9 mouse cellular contexts compared by ENCODE assay signal in genomic region chr13:20185034-20185846, GRCm38 (mm10).
DNase-seq lines count a peak whose midpoint lies in the region; ATAC-seq and TF ChIP-seq lines count a peak whose summit lies in the region.
"Had no signal": no experiment of that assay in that cellular context is flagged by ENCODE, and none has a peak within 500 bp of the region (broad histone marks: within the 10 kb centered on the region; RNA-seq: fewer than 3 reads in every experiment).

No protein-coding gene starts in this region.

- WGBS in midbrain, embryonic 14.5 days = 95% methylated on average over 20 of the region's 20 CpGs

- no peak for TF ChIP-seq POLR2A in ES-Bruce4 (IDR thresholded peaks at IDR 0.05; ENCODE audit: insufficient read depth, low read length)

- no peaks in the 10 kb centered on the region for H3K9me3 ChIP-seq in ES-Bruce4 (replicated peaks; ENCODE audit: control insufficient read depth, insufficient read depth, low read length, poor library complexity, severe bottlenecking)
- no peaks in the 10 kb centered on the region for H3K9me3 ChIP-seq in midbrain, embryonic 14.5 days (ENCODE audit: control insufficient read depth, low read length)
- H3K9me3 ChIP-seq: limb, embryonic 12.5 days had no signal

- TF ChIP-seq CTCF in ES-Bruce4 (IDR thresholded peaks at IDR 0.05; ENCODE audit: low read depth, low read length) = no peak

- H3K27ac ChIP-seq in ES-Bruce4 (ENCODE audit: insufficient read depth, low read length) = peak overlapping the region; percentile 97
- H3K27ac ChIP-seq in midbrain, embryonic 14.5 days (replicated peaks; ENCODE audit: low read depth, low read length) = no peak overlapping the region
- H3K27ac ChIP-seq: limb, embryonic 12.5 days had no signal

- peak; percentile 93 for DNase-seq in A20 (ENCODE audit: low read depth, low spot score)
- DNase-seq in kidney, postnatal 10 days = peak; percentile 28
- DNase-seq in testis, postnatal 10 days (ENCODE audit: low spot score) = no peak
- DNase-seq in midbrain, embryonic 14.5 days = no peak
- no peak for DNase-seq in ovary, postnatal 10 days (ENCODE audit: low spot score)
- no peak for DNase-seq in urinary bladder, postnatal 10 days (ENCODE audit: low spot score)

- H3K4me2 ChIP-seq in midbrain, embryonic 14.5 days (ENCODE audit: low read length) = no peak overlapping the region
- H3K4me2 ChIP-seq: limb, embryonic 12.5 days had no signal

- peak overlapping the region; percentile 36 for H3K9ac ChIP-seq in ES-Bruce4 (ENCODE audit: low read depth, poor library complexity, severe bottlenecking)
- H3K9ac ChIP-seq in midbrain, embryonic 14.5 days (replicated peaks; ENCODE audit: low read length) = no peak overlapping the region
- H3K9ac ChIP-seq: limb, embryonic 12.5 days had no signal

- ATAC-seq in megakaryocyte-erythroid progenitor cell, adult 5-6 weeks (replicated peaks; ENCODE audit: low FRiP score, low TSS enrichment, poor library complexity, severe bottlenecking) = peak; percentile 38
- ATAC-seq in midbrain, embryonic 14.5 days (ENCODE audit: low FRiP score, low TSS enrichment) = no peak

- H3K36me3 ChIP-seq in ES-Bruce4 (ENCODE audit: control insufficient read depth, insufficient read depth, low read length, poor library complexity, severe bottlenecking) = no peaks in the 10 kb centered on the region
- H3K36me3 ChIP-seq in midbrain, embryonic 14.5 days (ENCODE audit: control insufficient read depth, insufficient read depth, low read length) = no peaks in the 10 kb centered on the region
- H3K36me3 ChIP-seq: limb, embryonic 12.5 days had no signal

- TF ChIP-seq EP300 in ES-Bruce4 (IDR thresholded peaks at IDR 0.05; ENCODE audit: insufficient read depth, low read depth, low read length) = no peak

- H3K4me3 ChIP-seq in ES-Bruce4 (ENCODE audit: low read depth, low read length) = peak overlapping the region; percentile 48
- no peak overlapping the region for H3K4me3 ChIP-seq in midbrain, embryonic 14.5 days (replicated peaks; ENCODE audit: low read depth, low read length)
- H3K4me3 ChIP-seq: limb, embryonic 12.5 days had no signal

- H3K27me3 ChIP-seq in ES-Bruce4 (ENCODE audit: control insufficient read depth, insufficient read depth, low read length, poor library complexity, severe bottlenecking) = no peaks in the 10 kb centered on the region
- no peaks in the 10 kb centered on the region for H3K27me3 ChIP-seq in midbrain, embryonic 14.5 days (ENCODE audit: control insufficient read depth, insufficient read depth, low read length)
- H3K27me3 ChIP-seq: limb, embryonic 12.5 days had no signal

- peaks cover 14% of the 10 kb centered on the region for H3K4me1 ChIP-seq in ES-Bruce4 (ENCODE audit: control insufficient read depth, insufficient read depth, low read length)
- 0 out of 2 replicates have a peak, but pooled peaks cover 10% of the 10 kb centered on the region for H3K4me1 ChIP-seq in midbrain, embryonic 14.5 days (ENCODE audit: control insufficient read depth, insufficient read depth, low read length)

Comparison
In these comparisons a context has a peak if more than half of its experiments do, and no peak if none do; other contexts are left out.
1. DNase-seq: peak in A20 (single experiment) and kidney, postnatal 10 days (single experiment); none in testis, postnatal 10 days (single experiment), midbrain, embryonic 14.5 days (single experiment), ovary, postnatal 10 days (single experiment) and urinary bladder, postnatal 10 days (single experiment).